Mouse (Mus musculus) lung, adult 2 months (tissue): ENCODE measurements around the gene Bhmt2.

Experiments
- CTCF ChIP-seq: fragments of 200-500 bp; IDR thresholded peaks from 2 replicates; pipeline ENCODE4 v1.5.1; 2011; ENCODE audit warnings: mild to moderate bottlenecking, low read length, control low read depth; ENCODE audit not compliant: insufficient read depth
- POLR2A ChIP-seq: fragments of 200-500 bp; IDR thresholded peaks from 2 replicates; pipeline ENCODE4 v1.6.1; 2011; ENCODE audit warnings: low read depth, mild to moderate bottlenecking, control low read depth, low read length, borderline replicate concordance; ENCODE audit errors: extremely low read depth

GRCm38 (mm10) chr13:93707271-93707670 is 33.2 kb upstream of the Bhmt2 start:
- no peak for TF ChIP-seq CTCF
- TF ChIP-seq POLR2A: no peak
